Mouse (Mus musculus) neural tube, embryonic 15.5 days (tissue): ENCODE data around the gene Gpr61. TPM values are rescaled to one million over a fixed set of nuclear protein-coding genes. Genes with fewer than 3 reads are reported as not detected.

Experiments used
- ATAC-seq: fragments of 200-750 bp; cut with Nextera tagmentation; 2 replicates; pipeline ENCODE4 v1.8.0; 2017; ENCODE audit warnings: mild to moderate bottlenecking, moderate TSS enrichment, moderate library complexity; ENCODE audit not compliant: low FRiP score
- H3K27ac ChIP-seq: fragments of 300-500 bp; sonication (generic); replicated peaks from 2 replicates; pipeline ENCODE4 v1.5.1; 2015; ENCODE audit warnings: mild to moderate bottlenecking, inconsistent platforms
- H3K27me3 ChIP-seq: fragments of 300-500 bp; sonication (generic); replicated peaks from 2 replicates; pipeline ENCODE4 v1.6.1; 2015; ENCODE audit warnings: inconsistent platforms
- H3K36me3 ChIP-seq: fragments of 300-500 bp; sonication (generic); 2 replicates; pipeline ENCODE4 v1.6.1; 2015; ENCODE audit warnings: inconsistent platforms
- H3K4me1 ChIP-seq: fragments of 300-500 bp; sonication (generic); 2 replicates; pipeline ENCODE4 v1.6.1; 2015; ENCODE audit warnings: inconsistent platforms
- H3K4me2 ChIP-seq: fragments of 300-500 bp; sonication (generic); 2 replicates; pipeline ENCODE4 v1.6.1; 2015; ENCODE audit warnings: inconsistent platforms, mild to moderate bottlenecking, moderate library complexity
- H3K4me3 ChIP-seq: fragments of 300-500 bp; sonication (generic); replicated peaks from 2 replicates; pipeline ENCODE4 v1.5.1; 2015; ENCODE audit warnings: mild to moderate bottlenecking, inconsistent platforms
- H3K9ac ChIP-seq: fragments of 300-500 bp; sonication (generic); replicated peaks from 2 replicates; pipeline ENCODE4 v1.6.1; 2015; ENCODE audit warnings: mild to moderate bottlenecking, inconsistent platforms
- H3K9me3 ChIP-seq: fragments of 300-500 bp; sonication (generic); replicated peaks from 2 replicates; pipeline ENCODE4 v1.6.1; 2016; ENCODE audit warnings: inconsistent platforms
- WGBS: fragments of 180-500 bp; shearing (Covaris S2); methylation state at CpG from one replicate; pipeline ENCODE4 v1.1.7; 2015; ENCODE audit warnings: mixed read lengths; 5-methylcytosine and 5-hydroxymethylcytosine counted together
- polyA plus RNA-seq: library from polyadenylated mRNA; unstranded; fragments of >200 nt; fragmentation: Nextera tagmentation; extraction: Ambion mirVana; gene quantifications from 2 replicates; pipeline ENCODE4 v1.2.1, GENCODE M21; 2015

The Gpr61 gene
- 6.1 and 7.7 TPM in 2 replicates for polyA plus RNA-seq

- no peaks in the 10 kb centered on the region for H3K9me3 ChIP-seq
- peak within 1 kb of the TSS; percentile 70 for H3K27ac ChIP-seq
- peak within 1 kb of the TSS; percentile 59 for H3K9ac ChIP-seq
- H3K4me3 ChIP-seq = peak within 1 kb of the TSS; percentile 44
- ATAC-seq = peak; percentile 79
- H3K36me3 ChIP-seq = no peaks in the 10 kb centered on the region
- WGBS = 42% methylated on average over 4 of the region's 4 CpGs
- peaks cover 28% of the 10 kb centered on the region for H3K4me1 ChIP-seq
- peak within 1 kb of the TSS; percentile 58 for H3K4me2 ChIP-seq
- H3K27me3 ChIP-seq = no peaks in the 10 kb centered on the region
These were observed at the start of gene Gpr61 for GRCm38 (mm10) chr3:108154656-108155055. Gpr61 (minus strand) TSS chr3:108154882.

GRCm38 (mm10) chr3:108204470-108204869 is 49.8 kb upstream of the Gpr61 start:
- ATAC-seq = no peak
- peaks cover 53% of the 10 kb centered on the region for H3K36me3 ChIP-seq
- H3K9ac ChIP-seq = no peak overlapping the region
- H3K9me3 ChIP-seq = no peaks in the 10 kb centered on the region
- peaks cover 50% of the 10 kb centered on the region for H3K4me1 ChIP-seq
- H3K27ac ChIP-seq = no peak overlapping the region
- no peaks in the 10 kb centered on the region for H3K27me3 ChIP-seq
- WGBS = 91% methylated on average over 11 of the region's 11 CpGs
- H3K4me3 ChIP-seq = no peak overlapping the region
- H3K4me2 ChIP-seq = no peak overlapping the region

- no peak overlapping the region for H3K27ac ChIP-seq
- no peak overlapping the region for H3K4me3 ChIP-seq
- no peak for ATAC-seq
- H3K9ac ChIP-seq = no peak overlapping the region
- no peaks in the 10 kb centered on the region for H3K27me3 ChIP-seq
- H3K36me3 ChIP-seq = peaks cover 53% of the 10 kb centered on the region
- H3K4me1 ChIP-seq = peaks cover 45% of the 10 kb centered on the region
- 83% methylated on average over 11 of the region's 11 CpGs for WGBS
- no peak overlapping the region for H3K4me2 ChIP-seq
- H3K9me3 ChIP-seq = no peaks in the 10 kb centered on the region
These were observed 49.1 kb upstream of the Gpr61 start for GRCm38 (mm10) chr3:108203621-108204325.

- Histone ChIP-seq H3K36me3 (peaks cover 56% of the 10 kb centered on the region), H3K27ac (no peak overlapping the region), H3K9ac (no peak overlapping the region), H3K4me2 (no peak overlapping the region), H3K4me3 (no peak overlapping the region), H3K4me1 (peaks cover 39% of the 10 kb centered on the region), H3K9me3 (no peaks in the 10 kb centered on the region), H3K27me3 (no peaks in the 10 kb centered on the region)
- ATAC-seq = no peak
- 95% methylated on average over 13 of the region's 13 CpGs for WGBS
These were observed 48.5 kb upstream of the Gpr61 start for GRCm38 (mm10) chr3:108203212-108203611.

GRCm38 (mm10) chr3:108202506-108202905 is 47.8 kb upstream of the Gpr61 start:
- H3K27ac ChIP-seq = no peak overlapping the region
- H3K9ac ChIP-seq = no peak overlapping the region
- H3K4me2 ChIP-seq = no peak overlapping the region
- peaks cover 53% of the 10 kb centered on the region for H3K36me3 ChIP-seq
- H3K4me3 ChIP-seq = no peak overlapping the region
- H3K9me3 ChIP-seq = no peaks in the 10 kb centered on the region
- ATAC-seq = no peak
- peaks cover 35% of the 10 kb centered on the region for H3K4me1 ChIP-seq
- H3K27me3 ChIP-seq = no peaks in the 10 kb centered on the region

GRCm38 (mm10) chr3:108200329-108201323 is 45.9 kb upstream of the Gpr61 start, which contains the start of gene Cyb561d1:
Cyb561d1 (minus strand) TSS chr3:108201212.
- Histone ChIP-seq H3K36me3 (peaks cover 36% of the 10 kb centered on the region), H3K9me3 (no peaks in the 10 kb centered on the region), H3K4me2 (peak within 1 kb of the TSS; percentile 81), H3K4me3 (peak within 1 kb of the TSS; percentile 60), H3K4me1 (peaks cover 49% of the 10 kb centered on the region), H3K27me3 (no peaks in the 10 kb centered on the region), H3K9ac (peak within 1 kb of the TSS; percentile 65), H3K27ac (peak within 1 kb of the TSS; percentile 84)
- 4% methylated on average over 44 of the region's 44 CpGs for WGBS
- ATAC-seq = peak; percentile 80

- no peaks in the 10 kb centered on the region for H3K27me3 ChIP-seq
- H3K9me3 ChIP-seq = no peaks in the 10 kb centered on the region
- H3K4me3 ChIP-seq = no peak overlapping the region
- H3K36me3 ChIP-seq = peaks cover 23% of the 10 kb centered on the region
- H3K4me1 ChIP-seq = peaks cover 59% of the 10 kb centered on the region
- no peak for ATAC-seq
- 94% methylated on average over 6 of the region's 6 CpGs for WGBS
- no peak overlapping the region for H3K4me2 ChIP-seq
- H3K9ac ChIP-seq = no peak overlapping the region
- H3K27ac ChIP-seq = no peak overlapping the region
These were observed 44.5 kb upstream of the Gpr61 start for GRCm38 (mm10) chr3:108199231-108199630.

GRCm38 (mm10) chr3:108197066-108197497 is 42.4 kb upstream of the Gpr61 start:
- peak overlapping the region; percentile 69 for H3K27ac ChIP-seq
- 9% methylated on average over 14 of the region's 14 CpGs for WGBS
- no peak overlapping the region for H3K4me3 ChIP-seq
- H3K36me3 ChIP-seq = peaks cover 7% of the 10 kb centered on the region
- H3K9ac ChIP-seq = no peak overlapping the region
- peaks cover 54% of the 10 kb centered on the region for H3K4me1 ChIP-seq
- peak overlapping the region; percentile 27 for H3K4me2 ChIP-seq
- H3K9me3 ChIP-seq = no peaks in the 10 kb centered on the region
- no peaks in the 10 kb centered on the region for H3K27me3 ChIP-seq
- peak; percentile 23 for ATAC-seq

- no peak for ATAC-seq
- H3K36me3 ChIP-seq = peaks cover 7% of the 10 kb centered on the region; the same call in 1 of the 2 replicates
- no peaks in the 10 kb centered on the region for H3K27me3 ChIP-seq
- H3K4me2 ChIP-seq = no peak overlapping the region
- no peak overlapping the region for H3K4me3 ChIP-seq
- WGBS = 62% methylated on average over 7 of the region's 7 CpGs
- H3K27ac ChIP-seq = peak overlapping the region; percentile 69
- no peak overlapping the region for H3K9ac ChIP-seq
- H3K9me3 ChIP-seq = no peaks in the 10 kb centered on the region
- peaks cover 51% of the 10 kb centered on the region for H3K4me1 ChIP-seq
These were observed 41.4 kb upstream of the Gpr61 start for GRCm38 (mm10) chr3:108195941-108196590.

GRCm38 (mm10) chr3:108195287-108195686 is 40.6 kb upstream of the Gpr61 start:
- H3K4me3 ChIP-seq = no peak overlapping the region
- H3K4me2 ChIP-seq = no peak overlapping the region
- peaks cover 50% of the 10 kb centered on the region for H3K4me1 ChIP-seq
- H3K9ac ChIP-seq = no peak overlapping the region
- no peak for ATAC-seq
- H3K27ac ChIP-seq = peak overlapping the region; percentile 69
- no peaks in the 10 kb centered on the region for H3K27me3 ChIP-seq
- peaks cover 7% of the 10 kb centered on the region; the same call in 1 of the 2 replicates for H3K36me3 ChIP-seq
- WGBS = 91% methylated on average over 4 of the region's 4 CpGs
- no peaks in the 10 kb centered on the region for H3K9me3 ChIP-seq

GRCm38 (mm10) chr3:108193686-108194085 is 39.0 kb upstream of the Gpr61 start:
- peaks cover 55% of the 10 kb centered on the region for H3K4me1 ChIP-seq
- no peak overlapping the region for H3K4me2 ChIP-seq
- H3K36me3 ChIP-seq = peaks cover 7% of the 10 kb centered on the region; the same call in 1 of the 2 replicates
- 71% methylated on average over 4 of the region's 4 CpGs for WGBS
- no peaks in the 10 kb centered on the region for H3K27me3 ChIP-seq
- no peak overlapping the region for H3K4me3 ChIP-seq
- H3K9ac ChIP-seq = no peak overlapping the region
- ATAC-seq = no peak
- H3K27ac ChIP-seq = no peak overlapping the region
- no peaks in the 10 kb centered on the region for H3K9me3 ChIP-seq
